Mouse (Mus musculus): ENCODE data around the gene Car8.

GRCm38 (mm10) chr4:8203367-8203766 lies 35.5 kb downstream of the Car8 start:
- TF ChIP-seq CTCF (IDR thresholded peaks at IDR 0.05; ENCODE audit: low read depth, low read length) (no peak), POLR2A (IDR thresholded peaks at IDR 0.05; ENCODE audit: borderline replicate concordance, low read depth, low read length) (no peak)
